Mouse (Mus musculus) liver, embryonic 12.5 days (tissue): ENCODE measurements around the gene Clps. TPM values are rescaled to one million over a fixed set of nuclear protein-coding genes. Genes with fewer than 3 reads are reported as not detected.

Experiments
- ATAC-seq: fragments of 200-750 bp; cut with Nextera tagmentation; 2 replicates; pipeline ENCODE4 v1.8.0; 2017; ENCODE audit warnings: moderate number of reproducible peaks, mild to moderate bottlenecking, moderate library complexity
- H3K27ac ChIP-seq: fragments of 300-500 bp; sonication (generic); 2 replicates; pipeline ENCODE4 v1.5.1; 2016; ENCODE audit warnings: mild to moderate bottlenecking
- H3K27me3 ChIP-seq: fragments of 300-500 bp; sonication (generic); replicated peaks from 2 replicates; pipeline ENCODE4 v1.6.1; 2016; ENCODE audit warnings: mild to moderate bottlenecking, moderate library complexity
- H3K36me3 ChIP-seq: fragments of 300-500 bp; sonication (generic); 2 replicates; pipeline ENCODE4 v1.6.1; 2016; ENCODE audit warnings: mild to moderate bottlenecking, moderate library complexity
- H3K4me1 ChIP-seq: fragments of 300-500 bp; sonication (generic); 2 replicates; pipeline ENCODE4 v1.6.1; 2016
- H3K4me2 ChIP-seq: fragments of 300-500 bp; sonication (generic); 2 replicates; pipeline ENCODE4 v1.6.1; 2016; ENCODE audit warnings: mild to moderate bottlenecking, moderate library complexity
- H3K4me3 ChIP-seq: fragments of 300-500 bp; sonication (generic); 2 replicates; pipeline ENCODE4 v1.5.1; 2016; ENCODE audit warnings: mild to moderate bottlenecking, moderate library complexity
- H3K9ac ChIP-seq: fragments of 300-500 bp; sonication (generic); 2 replicates; pipeline ENCODE4 v1.6.1; 2016; ENCODE audit warnings: mild to moderate bottlenecking, moderate library complexity
- H3K9me3 ChIP-seq: fragments of 300-500 bp; sonication (generic); replicated peaks from 2 replicates; pipeline ENCODE4 v1.6.1; 2016; ENCODE audit warnings: mild to moderate bottlenecking, moderate library complexity
- WGBS: fragments of 180-500 bp; shearing (Covaris S2); methylation state at CpG from one replicate; pipeline ENCODE4 v1.1.7; 2016; ENCODE audit not compliant: insufficient replicate concordance; 5-methylcytosine and 5-hydroxymethylcytosine counted together
- polyA plus RNA-seq: library from polyadenylated mRNA; unstranded; fragments of >200 nt; fragmentation: Nextera tagmentation; extraction: Ambion mirVana; gene quantifications from 2 replicates; pipeline ENCODE4 v1.2.1, GENCODE M21; 2016

The Clps gene
- polyA plus RNA-seq, 1 experiment from 2014 or later: 2.3 TPM

DNA sequence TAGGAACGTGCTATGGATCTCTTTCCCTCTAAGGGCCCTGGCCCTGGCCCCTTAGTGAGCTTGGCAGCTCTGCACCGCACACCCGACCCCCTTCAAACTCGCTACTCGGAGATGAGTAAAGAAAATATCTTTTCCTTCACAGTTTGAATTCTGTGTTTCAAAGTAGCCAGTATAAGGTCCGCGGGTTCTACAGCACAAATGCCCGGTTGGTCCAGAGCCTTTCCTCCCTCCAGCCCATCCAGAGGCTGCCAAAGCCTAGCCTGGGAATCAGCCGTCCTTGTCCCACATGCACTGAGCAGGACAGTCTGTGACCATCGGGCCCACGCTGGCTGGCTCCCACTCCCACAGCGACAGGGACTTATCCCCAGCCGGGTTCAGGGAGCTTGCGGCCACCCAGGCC, 11.5 kb downstream of the Clps start, which contains the start of gene Clpsl2:
Clpsl2 (plus strand) TSS at position 301 of the 400 bp plus-strand sequence.
- Histone ChIP-seq H3K4me2 (no peak within 1 kb of the TSS), H3K27ac (no peak within 1 kb of the TSS), H3K4me1 (no peaks in the 10 kb centered on the region), H3K9me3 (no peaks in the 10 kb centered on the region), H3K9ac (no peak within 1 kb of the TSS), H3K36me3 (no peaks in the 10 kb centered on the region), H3K27me3 (peaks cover 13% of the 10 kb centered on the region; the same call in 1 of the 2 replicates), H3K4me3 (no peak within 1 kb of the TSS)
- 64% methylated on average over 14 of the region's 14 CpGs for WGBS
- no peak for ATAC-seq

- H3K4me3 ChIP-seq: no peak overlapping the region
- H3K4me2 ChIP-seq: no peak overlapping the region
- H3K9me3 ChIP-seq: no peaks in the 10 kb centered on the region
- no peak overlapping the region for H3K9ac ChIP-seq
- no peak for ATAC-seq
- no peak overlapping the region for H3K27ac ChIP-seq
- no peaks in the 10 kb centered on the region for H3K36me3 ChIP-seq
- H3K4me1 ChIP-seq: no peaks in the 10 kb centered on the region
- H3K27me3 ChIP-seq: peaks cover 13% of the 10 kb centered on the region; the same call in 1 of the 2 replicates
- WGBS: 52% methylated on average over 11 of the region's 11 CpGs
These were observed 12.0 kb downstream of the Clps start for GRCm38 (mm10) chr17:28548550-28548949.

GRCm38 (mm10) chr17:28546925-28547324, 13.6 kb downstream of the Clps start:
- Histone ChIP-seq H3K9ac (no peak overlapping the region), H3K4me2 (no peak overlapping the region), H3K4me1 (no peaks in the 10 kb centered on the region), H3K36me3 (no peaks in the 10 kb centered on the region), H3K4me3 (no peak overlapping the region), H3K27ac (no peak overlapping the region), H3K9me3 (peaks cover under 1% of the 10 kb centered on the region), H3K27me3 (peaks cover 13% of the 10 kb centered on the region; the same call in 1 of the 2 replicates)
- ATAC-seq: no peak
- 42% methylated on average over 1 of the region's 1 CpGs for WGBS

DNA sequence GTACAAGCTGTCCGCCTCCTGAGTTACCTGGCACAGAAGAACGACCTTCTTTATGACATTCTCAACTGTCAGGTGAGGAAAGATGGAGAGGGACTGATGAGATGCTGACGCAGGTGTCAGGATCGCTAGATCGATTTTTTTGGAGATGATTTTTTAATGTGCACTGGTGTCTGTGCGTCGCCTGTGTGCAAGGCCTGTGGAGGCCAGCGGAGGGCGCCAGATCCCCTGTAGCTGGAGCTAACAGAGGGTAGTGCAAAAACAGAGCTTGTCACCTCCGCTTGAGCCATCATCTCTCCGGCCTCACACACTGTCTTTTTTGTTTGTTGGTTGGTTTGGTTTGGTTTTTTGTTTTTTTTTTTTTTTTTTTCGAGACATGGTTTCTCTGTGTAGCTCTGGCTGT, 22.7 kb downstream of the Clps start:
- H3K9me3 ChIP-seq: peaks cover 4% of the 10 kb centered on the region
- no peak overlapping the region for H3K9ac ChIP-seq
- H3K36me3 ChIP-seq: no peaks in the 10 kb centered on the region
- no peak overlapping the region for H3K4me3 ChIP-seq
- ATAC-seq: no peak
- H3K4me1 ChIP-seq: no peaks in the 10 kb centered on the region
- 36% methylated on average over 12 of the region's 12 CpGs for WGBS
- H3K4me2 ChIP-seq: no peak overlapping the region
- no peak overlapping the region for H3K27ac ChIP-seq
- H3K27me3 ChIP-seq: peaks cover 26% of the 10 kb centered on the region

- no peak overlapping the region for H3K9ac ChIP-seq
- no peaks in the 10 kb centered on the region for H3K9me3 ChIP-seq
- no peak overlapping the region for H3K4me2 ChIP-seq
- ATAC-seq: no peak
- H3K27me3 ChIP-seq: peaks cover 31% of the 10 kb centered on the region
- H3K36me3 ChIP-seq: no peaks in the 10 kb centered on the region
- 75% methylated on average over 13 of the region's 13 CpGs for WGBS
- H3K4me1 ChIP-seq: peaks cover 6% of the 10 kb centered on the region; the same call in 1 of the 2 replicates
- H3K4me3 ChIP-seq: no peak overlapping the region
- H3K27ac ChIP-seq: no peak overlapping the region
These were observed 27.2 kb downstream of the Clps start for GRCm38 (mm10) chr17:28533327-28533726.

DNA sequence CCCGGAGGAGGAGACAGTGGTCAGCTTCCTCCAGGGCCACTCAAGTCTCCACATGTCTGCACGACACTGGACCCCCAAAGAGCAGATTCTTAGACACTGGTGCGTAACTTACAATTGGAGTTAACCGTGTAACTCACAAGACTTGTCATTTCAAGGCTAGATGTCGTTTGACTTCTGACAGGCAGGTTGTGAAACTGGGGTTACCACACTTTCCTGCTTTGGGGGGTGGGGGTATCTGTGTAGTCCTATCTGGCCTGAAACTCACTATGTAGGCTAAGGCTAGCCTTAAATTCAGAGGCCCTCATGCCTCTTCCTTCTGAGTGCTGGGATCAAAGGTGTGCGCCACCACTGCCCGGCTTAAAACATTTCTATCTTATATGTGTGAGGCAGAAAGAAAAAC, 28.0 kb downstream of the Clps start:
- Histone ChIP-seq H3K9me3 (no peaks in the 10 kb centered on the region), H3K9ac (no peak overlapping the region), H3K4me2 (no peak overlapping the region), H3K27ac (no peak overlapping the region), H3K4me3 (no peak overlapping the region), H3K27me3 (peaks cover 30% of the 10 kb centered on the region), H3K36me3 (no peaks in the 10 kb centered on the region), H3K4me1 (peaks cover 9% of the 10 kb centered on the region)
- no peak for ATAC-seq
- WGBS: 74% methylated on average over 7 of the region's 7 CpGs

GRCm38 (mm10) chr17:28531946-28532345, 28.6 kb downstream of the Clps start:
- H3K27ac ChIP-seq: no peak overlapping the region
- H3K9ac ChIP-seq: no peak overlapping the region
- peaks cover 15% of the 10 kb centered on the region for H3K4me1 ChIP-seq
- no peaks in the 10 kb centered on the region for H3K9me3 ChIP-seq
- H3K4me2 ChIP-seq: 0 out of 2 replicates have a peak overlapping the region, but pooled peaks have one; percentile 0
- 0 out of 2 replicates have a peak, but pooled peaks have one; percentile 30 for ATAC-seq
- peaks cover 26% of the 10 kb centered on the region for H3K27me3 ChIP-seq
- 10% methylated on average over 18 of the region's 18 CpGs for WGBS
- H3K36me3 ChIP-seq: no peaks in the 10 kb centered on the region
- H3K4me3 ChIP-seq: no peak overlapping the region

DNA sequence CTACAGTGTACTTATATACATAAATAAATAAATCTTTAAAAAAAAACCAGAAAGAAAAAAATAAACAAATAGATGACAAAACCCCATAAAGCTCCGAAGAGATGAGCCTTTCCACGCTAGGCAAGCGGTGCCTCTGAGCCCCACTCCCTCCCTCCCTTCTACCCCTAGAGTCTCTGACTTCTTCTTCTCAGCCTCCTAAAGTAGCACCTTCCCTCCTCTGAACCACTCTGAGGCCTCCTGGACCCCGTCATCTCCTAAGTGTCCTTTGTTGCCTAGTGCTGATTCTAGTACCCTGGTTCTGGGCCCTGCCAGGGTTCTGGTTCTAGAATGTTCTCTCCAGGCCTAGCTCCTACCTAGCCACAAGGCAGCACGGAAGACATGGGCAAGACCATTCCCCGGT, 30.1 kb downstream of the Clps start, which contains the start of gene Armc12:
Armc12 (plus strand) TSS at position 301 of the 400 bp plus-strand sequence.
- H3K4me2 ChIP-seq: no peak within 1 kb of the TSS
- H3K27ac ChIP-seq: no peak within 1 kb of the TSS
- no peaks in the 10 kb centered on the region for H3K9me3 ChIP-seq
- H3K27me3 ChIP-seq: peaks cover 21% of the 10 kb centered on the region
- WGBS: 72% methylated on average over 6 of the region's 6 CpGs
- no peak within 1 kb of the TSS for H3K4me3 ChIP-seq
- no peaks in the 10 kb centered on the region for H3K36me3 ChIP-seq
- ATAC-seq: no peak
- H3K9ac ChIP-seq: no peak within 1 kb of the TSS
- H3K4me1 ChIP-seq: peaks cover 16% of the 10 kb centered on the region

GRCm38 (mm10) chr17:28529116-28529515, 31.4 kb downstream of the Clps start:
- WGBS: 55% methylated on average over 4 of the region's 4 CpGs
- no peak for ATAC-seq
- H3K4me3 ChIP-seq: no peak overlapping the region

GRCm38 (mm10) chr17:28528043-28528351, 32.6 kb downstream of the Clps start:
- no peak for ATAC-seq
- no peaks in the 10 kb centered on the region for H3K9me3 ChIP-seq
- no peaks in the 10 kb centered on the region for H3K36me3 ChIP-seq
- WGBS: under 1% methylated on average over 6 of the region's 6 CpGs
- no peak overlapping the region for H3K27ac ChIP-seq
- H3K27me3 ChIP-seq: peaks cover 37% of the 10 kb centered on the region
- peaks cover 32% of the 10 kb centered on the region for H3K4me1 ChIP-seq
- H3K4me3 ChIP-seq: no peak overlapping the region
- H3K9ac ChIP-seq: no peak overlapping the region
- peak overlapping the region; percentile 37 for H3K4me2 ChIP-seq

More at GRCm38 (mm10) chr17:28529116-28529515, 31.4 kb downstream of the Clps start:
- Histone ChIP-seq H3K36me3 (no peaks in the 10 kb centered on the region), H3K9ac (no peak overlapping the region), H3K27ac (no peak overlapping the region), H3K4me1 (peaks cover 21% of the 10 kb centered on the region), H3K27me3 (peaks cover 30% of the 10 kb centered on the region), H3K4me2 (no peak overlapping the region), H3K9me3 (no peaks in the 10 kb centered on the region)

- 29% methylated on average over 12 of the region's 12 CpGs for WGBS
- peaks cover 38% of the 10 kb centered on the region for H3K4me1 ChIP-seq
- no peak for ATAC-seq
- H3K4me3 ChIP-seq: no peak overlapping the region
- H3K9me3 ChIP-seq: no peaks in the 10 kb centered on the region
- H3K27ac ChIP-seq: no peak overlapping the region
- no peaks in the 10 kb centered on the region for H3K36me3 ChIP-seq
- peaks cover 43% of the 10 kb centered on the region for H3K27me3 ChIP-seq
- H3K9ac ChIP-seq: no peak overlapping the region
- peak overlapping the region; percentile 37 for H3K4me2 ChIP-seq
These were observed 33.2 kb downstream of the Clps start for GRCm38 (mm10) chr17:28527184-28528042.

DNA sequence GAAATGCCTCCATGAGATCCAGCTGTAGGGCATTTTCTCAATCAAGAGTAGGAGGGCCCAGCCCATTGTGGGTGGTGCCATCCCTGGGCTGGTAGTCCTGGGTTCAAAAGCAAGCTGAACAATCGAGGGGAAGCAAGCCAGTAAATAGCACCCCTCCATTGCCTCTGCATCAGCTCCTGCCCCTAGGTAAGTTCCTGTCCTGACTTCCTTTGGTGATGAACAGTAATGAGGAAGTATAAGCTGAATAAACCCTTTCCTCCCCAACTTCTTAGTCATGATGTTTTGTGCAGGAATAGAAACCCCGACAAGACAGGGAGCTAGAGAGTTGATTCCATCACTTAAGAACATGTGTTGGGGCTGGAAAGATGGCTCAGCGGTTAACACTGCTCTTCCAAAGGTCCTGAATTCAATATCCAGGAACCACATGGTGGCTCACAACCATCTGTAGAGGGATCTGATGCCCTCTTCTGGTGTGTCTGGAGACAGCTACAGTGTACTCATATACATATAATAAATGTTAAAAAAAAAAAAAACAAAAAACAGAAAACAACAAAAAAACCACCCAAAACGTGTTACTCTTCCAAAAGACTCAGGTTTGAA, 35.6 kb downstream of the Clps start:
- no peak for ATAC-seq
- H3K27ac ChIP-seq: no peak overlapping the region
- no peak overlapping the region for H3K4me2 ChIP-seq
- 37% methylated on average over 4 of the region's 4 CpGs for whole genome bisulfite sequencing
- no peak overlapping the region for H3K9ac ChIP-seq
- H3K36me3 ChIP-seq: no peaks in the 10 kb centered on the region
- H3K27me3 ChIP-seq: peaks cover 67% of the 10 kb centered on the region
- H3K9me3 ChIP-seq: no peaks in the 10 kb centered on the region
- H3K4me1 ChIP-seq: peaks cover 39% of the 10 kb centered on the region
- no peak overlapping the region for H3K4me3 ChIP-seq
